Mouse (Mus musculus) embryonic facial prominence, embryonic 14.5 days (tissue): Measurements from ENCODE around the gene Dlg2. TPM values are rescaled to one million over a fixed set of nuclear protein-coding genes. Genes with fewer than 3 reads are reported as not detected.
"Not testable (repeated sequence)": the region's sequence is repeated elsewhere in the genome, so short reads cannot be mapped to it uniquely, and the experiment has no call there.

Experiments used
- ATAC-seq: fragments of 200-750 bp; cut with Nextera tagmentation; 2 replicates; pipeline ENCODE4 v1.8.0; 2017; ENCODE audit warnings: low read depth, moderate number of reproducible peaks, moderate TSS enrichment
- DNase-seq: peaks from one replicate; pipeline ENCODE4 v3.0.0-alpha.2; 2015; ENCODE audit warnings: low spot score
- H3K27ac ChIP-seq: fragments of 300-500 bp; sonication (generic); replicated peaks from 2 replicates; pipeline ENCODE4 v1.5.1; 2014; ENCODE audit warnings: low read depth, mild to moderate bottlenecking, low read length, moderate library complexity
- H3K27me3 ChIP-seq: fragments of 300-500 bp; sonication (generic); replicated peaks from 2 replicates; pipeline ENCODE4 v1.6.1; 2014; ENCODE audit warnings: low read length; ENCODE audit not compliant: control insufficient read depth, insufficient read depth
- H3K36me3 ChIP-seq: fragments of 300-500 bp; sonication (generic); 2 replicates; pipeline ENCODE4 v1.6.1; 2014; ENCODE audit warnings: low read length, mixed read lengths; ENCODE audit not compliant: control insufficient read depth, insufficient read depth
- H3K4me1 ChIP-seq: fragments of 300-500 bp; sonication (generic); 2 replicates; pipeline ENCODE4 v1.6.1; 2014; ENCODE audit warnings: antibody characterized with exemption, low read length; ENCODE audit not compliant: control insufficient read depth, insufficient read depth
- H3K4me2 ChIP-seq: fragments of 300-500 bp; sonication (generic); 2 replicates; pipeline ENCODE4 v1.6.1; 2014; ENCODE audit warnings: low read depth, mild to moderate bottlenecking, low read length, moderate library complexity, mixed read lengths
- H3K4me3 ChIP-seq: fragments of 300-500 bp; sonication (generic); 2 replicates; pipeline ENCODE4 v1.5.1; 2014; ENCODE audit warnings: low read depth, mild to moderate bottlenecking, low read length
- H3K9ac ChIP-seq: fragments of 300-500 bp; sonication (generic); 2 replicates; pipeline ENCODE4 v1.6.1; 2014; ENCODE audit warnings: low read depth, mild to moderate bottlenecking, low read length, moderate library complexity, mixed read lengths
- H3K9me3 ChIP-seq: fragments of 300-500 bp; sonication (generic); 2 replicates; pipeline ENCODE4 v1.6.1; 2016; ENCODE audit warnings: low read length; ENCODE audit not compliant: control insufficient read depth
- WGBS: fragments of 180-500 bp; shearing (Covaris S2); extraction: QIAGEN DNeasy Blood & Tissue Kit; methylation state at CpG from one replicate; pipeline ENCODE4 v1.1.7; 2014; 5-methylcytosine and 5-hydroxymethylcytosine counted together
- polyA plus RNA-seq: library from polyadenylated mRNA; unstranded; fragments of >200 nt; fragmentation: Nextera tagmentation; extraction: Ambion mirVana; gene quantifications from 2 replicates; pipeline ENCODE4 v1.2.1, GENCODE M21; 2014

Dlg2 gene
- polyA plus RNA-seq, 1 experiment from 2014 or later, result 5.1 TPM

GRCm38 (mm10) chr7:90843345-90844293 lies 367.1 kb downstream of the Dlg2 start:
- Histone ChIP-seq H3K9ac (no peak overlapping the region), H3K4me2 (no peak overlapping the region), H3K27ac (no peak overlapping the region), H3K27me3 (no peaks in the 10 kb centered on the region), H3K4me1 (no peaks in the 10 kb centered on the region), H3K36me3 (no peaks in the 10 kb centered on the region), H3K9me3 (no peaks in the 10 kb centered on the region), H3K4me3 (no peak overlapping the region)
- peak; percentile 12 for DNase-seq
- ATAC-seq, result peak; percentile 26; the same call in 1 of the 2 replicates
- 64% methylated on average over 5 of the region's 5 CpGs for WGBS

- DNase-seq, H3K4me2 ChIP-seq, H3K9me3 ChIP-seq, H3K4me3 ChIP-seq, ATAC-seq, H3K4me1 ChIP-seq, H3K36me3 ChIP-seq, H3K27ac ChIP-seq, H3K27me3 ChIP-seq, H3K9ac ChIP-seq: not testable (repeated sequence)
- 61% methylated on average over 4 of the region's 4 CpGs for WGBS
Observed at GRCm38 (mm10) chr7:90876796-90877195, 400.3 kb downstream of the Dlg2 start.

DNA sequence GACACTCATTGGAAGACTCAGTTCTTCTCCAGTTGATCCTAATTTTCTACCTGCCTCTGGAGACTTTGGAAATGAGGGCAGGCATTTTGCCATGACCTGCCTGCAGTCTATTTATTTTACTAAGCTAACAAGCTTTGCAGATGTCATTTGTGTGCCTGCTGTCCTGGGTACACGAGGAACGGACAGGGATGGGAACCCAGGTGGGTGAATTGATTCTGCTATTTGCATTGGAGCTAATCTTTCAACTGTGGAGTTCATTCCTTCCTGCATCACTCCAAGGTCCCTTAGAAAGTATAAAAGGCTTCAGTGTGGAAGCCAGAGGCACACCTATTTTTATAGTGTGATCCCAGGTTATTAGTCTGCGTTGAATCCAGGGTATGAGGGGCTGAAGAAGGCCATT lies 406.3 kb downstream of the Dlg2 start:
- Histone ChIP-seq H3K9ac (no peak overlapping the region), H3K9me3 (no peaks in the 10 kb centered on the region), H3K27ac (no peak overlapping the region), H3K27me3 (no peaks in the 10 kb centered on the region), H3K4me1 (peaks cover 7% of the 10 kb centered on the region; the same call in 1 of the 2 replicates), H3K36me3 (no peaks in the 10 kb centered on the region), H3K4me3 (no peak overlapping the region), H3K4me2 (no peak overlapping the region)
- DNase-seq, result no peak
- WGBS, result 50% methylated on average over 3 of the region's 3 CpGs
- no peak for ATAC-seq

- DNase-seq (peak; percentile 16), ATAC-seq (no peak)
- no peaks in the 10 kb centered on the region for H3K36me3 ChIP-seq
- H3K27me3 ChIP-seq, result no peaks in the 10 kb centered on the region
- peaks cover 7% of the 10 kb centered on the region; the same call in 1 of the 2 replicates for H3K4me1 ChIP-seq
- H3K4me2 ChIP-seq, result peak overlapping the region; percentile 69
- WGBS, result under 1% methylated on average over 13 of the region's 13 CpGs
- peak overlapping the region; percentile 36 for H3K4me3 ChIP-seq
- no peaks in the 10 kb centered on the region for H3K9me3 ChIP-seq
- H3K27ac ChIP-seq, result no peak overlapping the region
- H3K9ac ChIP-seq, result peak overlapping the region; percentile 45
Observed at GRCm38 (mm10) chr7:90886396-90887006, 410.0 kb downstream of the Dlg2 start.

GRCm38 (mm10) chr7:90887007-90887720 lies 410.7 kb downstream of the Dlg2 start:
- ATAC-seq (peak; percentile 78), DNase-seq (peak; percentile 62)
- Histone ChIP-seq H3K4me3 (peak overlapping the region; percentile 36), H3K27me3 (no peaks in the 10 kb centered on the region), H3K9me3 (no peaks in the 10 kb centered on the region), H3K36me3 (no peaks in the 10 kb centered on the region), H3K4me2 (peak overlapping the region; percentile 69), H3K27ac (no peak overlapping the region), H3K4me1 (peaks cover 7% of the 10 kb centered on the region; the same call in 1 of the 2 replicates), H3K9ac (peak overlapping the region; percentile 45)
- under 1% methylated on average over 20 of the region's 21 CpGs for WGBS

DNA sequence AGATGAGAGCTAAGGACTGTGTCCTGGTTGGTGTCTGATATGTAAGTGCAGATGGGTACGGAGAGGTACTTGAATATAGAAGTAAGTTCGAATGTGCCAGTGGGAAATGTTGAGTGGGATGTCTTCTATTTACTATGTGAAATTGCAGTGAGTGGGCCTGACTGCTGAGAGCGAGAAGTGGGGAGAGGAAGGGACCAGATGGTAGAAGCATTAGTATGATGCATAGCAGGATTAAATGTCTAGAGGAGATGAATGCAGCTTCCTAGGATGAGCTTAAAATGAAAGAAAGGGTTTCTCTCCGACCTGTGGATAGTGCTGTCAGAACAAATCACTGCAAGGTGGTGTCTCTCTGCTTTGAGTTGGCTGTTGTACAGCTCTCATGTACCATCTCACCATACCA lies 451.0 kb downstream of the Dlg2 start:
- H3K4me2 ChIP-seq, result no peak overlapping the region
- DNase-seq (no peak), ATAC-seq (no peak)
- H3K36me3 ChIP-seq, result no peaks in the 10 kb centered on the region
- H3K9ac ChIP-seq, result no peak overlapping the region
- no peaks in the 10 kb centered on the region for H3K9me3 ChIP-seq
- WGBS, result 66% methylated on average over 4 of the region's 4 CpGs
- H3K27me3 ChIP-seq, result no peaks in the 10 kb centered on the region
- H3K4me3 ChIP-seq, result no peak overlapping the region
- no peak overlapping the region for H3K27ac ChIP-seq
- H3K4me1 ChIP-seq, result no peaks in the 10 kb centered on the region

- Histone ChIP-seq H3K36me3 (no peaks in the 10 kb centered on the region), H3K27me3 (no peaks in the 10 kb centered on the region), H3K4me1 (no peaks in the 10 kb centered on the region), H3K9ac (no peak overlapping the region), H3K4me2 (no peak overlapping the region), H3K9me3 (no peaks in the 10 kb centered on the region), H3K27ac (no peak overlapping the region), H3K4me3 (no peak overlapping the region)
- DNase-seq (no peak), ATAC-seq (no peak)
- WGBS, result 80% methylated on average over 5 of the region's 5 CpGs
Observed at GRCm38 (mm10) chr7:90940726-90941125, 464.3 kb downstream of the Dlg2 start.

- 81% methylated on average over 8 of the region's 8 CpGs for WGBS
- H3K27me3 ChIP-seq, result no peaks in the 10 kb centered on the region
- no peaks in the 10 kb centered on the region for H3K36me3 ChIP-seq
- H3K9me3 ChIP-seq, result no peaks in the 10 kb centered on the region
- no peak overlapping the region for H3K27ac ChIP-seq
- no peak overlapping the region for H3K4me3 ChIP-seq
- ATAC-seq, result no peak
- no peak overlapping the region for H3K4me2 ChIP-seq
- no peak overlapping the region for H3K9ac ChIP-seq
- no peaks in the 10 kb centered on the region for H3K4me1 ChIP-seq
- no peak for DNase-seq
Observed at GRCm38 (mm10) chr7:90947073-90947472, 470.6 kb downstream of the Dlg2 start.
